Mouse (Mus musculus) limb, embryonic 14.5 days (tissue): ENCODE results near the gene Ndufc1. TPM values are rescaled to one million over a fixed set of nuclear protein-coding genes. Genes with fewer than 3 reads are reported as not detected.

ENCODE experiments used
- ATAC-seq: fragments of 200-750 bp; cut with Nextera tagmentation; 2 replicates; pipeline ENCODE4 v1.8.0; 2017; ENCODE audit warnings: low read depth, moderate number of reproducible peaks, moderate TSS enrichment; ENCODE audit not compliant: low FRiP score
- DNase-seq: peaks from one replicate; pipeline ENCODE4 v3.0.0-alpha.2; 2015; ENCODE audit warnings: low spot score
- H3K27ac ChIP-seq: fragments of 300-500 bp; sonication (generic); replicated peaks from 2 replicates; pipeline ENCODE4 v1.5.1; 2014; ENCODE audit warnings: low read depth, mild to moderate bottlenecking, low read length, moderate library complexity, mixed read lengths
- H3K27me3 ChIP-seq: fragments of 300-500 bp; sonication (generic); 2 replicates; pipeline ENCODE4 v1.6.1; 2014; ENCODE audit warnings: low read length, mixed read lengths; ENCODE audit not compliant: control insufficient read depth, insufficient read depth
- H3K36me3 ChIP-seq: fragments of 300-500 bp; sonication (generic); 2 replicates; pipeline ENCODE4 v1.6.1; 2014; ENCODE audit warnings: mild to moderate bottlenecking, low read length, moderate library complexity, mixed read lengths; ENCODE audit not compliant: control insufficient read depth, insufficient read depth
- H3K4me1 ChIP-seq: fragments of 300-500 bp; sonication (generic); 2 replicates; pipeline ENCODE4 v1.6.1; 2014; ENCODE audit warnings: antibody characterized with exemption, low read length, mixed read lengths; ENCODE audit not compliant: control insufficient read depth, insufficient read depth
- H3K4me2 ChIP-seq: fragments of 300-500 bp; sonication (generic); replicated peaks from 2 replicates; pipeline ENCODE4 v1.6.1; 2014; ENCODE audit warnings: low read depth, mild to moderate bottlenecking, low read length, moderate library complexity; ENCODE audit not compliant: severe bottlenecking
- H3K4me3 ChIP-seq: fragments of 300-500 bp; sonication (generic); replicated peaks from 2 replicates; pipeline ENCODE4 v1.5.1; 2014; ENCODE audit warnings: low read length
- H3K9ac ChIP-seq: fragments of 300-500 bp; sonication (generic); 2 replicates; pipeline ENCODE4 v1.6.1; 2014; ENCODE audit warnings: mild to moderate bottlenecking, low read depth, low read length, moderate library complexity; ENCODE audit not compliant: severe bottlenecking
- H3K9me3 ChIP-seq: fragments of 300-500 bp; sonication (generic); 2 replicates; pipeline ENCODE4 v1.6.1; 2016; ENCODE audit warnings: low read length; ENCODE audit not compliant: control insufficient read depth
- POLR2A ChIP-seq: fragments of 200-500 bp; IDR thresholded peaks from 2 replicates; pipeline ENCODE4 v1.8.0; 2012; ENCODE audit warnings: inconsistent platforms, mild to moderate bottlenecking, moderate library complexity, borderline replicate concordance; ENCODE audit not compliant: insufficient read depth, insufficient read length; ENCODE audit errors: extremely low read depth
- WGBS: fragments of 180-500 bp; shearing (Covaris S2); extraction: QIAGEN DNeasy Blood & Tissue Kit; methylation state at CpG from one replicate; pipeline ENCODE4 v1.1.7; 2014; 5-methylcytosine and 5-hydroxymethylcytosine counted together
- polyA plus RNA-seq, 2 experiments: library from polyadenylated mRNA; depleted of rRNA in 1 of 2; stranded (reverse) in 1 of 2; unstranded in 1 of 2; fragments of >200 nt; fragmentation: Nextera tagmentation in 1 of 2; extraction: Ambion mirVana in 1 of 2; gene quantifications; 2 replicates each; pipeline versions ENCODE4 v1.2.1 to v1.2.3; 2012 to 2014

Ndufc1 gene
- polyA plus RNA-seq, 2 experiments, result 276 to 624 TPM

GRCm38 (mm10) chr3:51400682-51401081 is 8.1 kb downstream of the Ndufc1 start:
- no peak for ATAC-seq
- WGBS, result 80% methylated on average over 10 of the region's 10 CpGs
- no peak overlapping the region for H3K4me2 ChIP-seq

GRCm38 (mm10) chr3:51399531-51399930 is 9.3 kb downstream of the Ndufc1 start:
- Histone ChIP-seq H3K4me2 (no peak overlapping the region), H3K36me3 (peaks cover 12% of the 10 kb centered on the region), H3K9ac (no peak overlapping the region), H3K4me1 (no peaks in the 10 kb centered on the region), H3K4me3 (no peak overlapping the region), H3K27ac (no peak overlapping the region), H3K9me3 (no peaks in the 10 kb centered on the region), H3K27me3 (peaks cover 16% of the 10 kb centered on the region; the same call in 1 of the 2 replicates)
- no peak for ATAC-seq
- TF ChIP-seq POLR2A, result no peak
- WGBS, result 63% methylated on average over 4 of the region's 4 CpGs
- DNase-seq, result no peak

More at GRCm38 (mm10) chr3:51400682-51401081, 8.1 kb downstream of the Ndufc1 start:
- DNase-seq, result no peak
- Histone ChIP-seq H3K36me3 (peaks cover 16% of the 10 kb centered on the region), H3K27me3 (peaks cover 13% of the 10 kb centered on the region; the same call in 1 of the 2 replicates), H3K9me3 (no peaks in the 10 kb centered on the region), H3K4me1 (no peaks in the 10 kb centered on the region), H3K27ac (no peak overlapping the region), H3K4me3 (no peak overlapping the region), H3K9ac (no peak overlapping the region)
- TF ChIP-seq POLR2A, result no peak

- Histone ChIP-seq H3K27ac (no peak overlapping the region), H3K36me3 (peaks cover 12% of the 10 kb centered on the region), H3K9ac (no peak overlapping the region), H3K4me3 (no peak overlapping the region), H3K4me1 (no peaks in the 10 kb centered on the region), H3K9me3 (no peaks in the 10 kb centered on the region), H3K4me2 (no peak overlapping the region), H3K27me3 (peaks cover 16% of the 10 kb centered on the region; the same call in 1 of the 2 replicates)
- no peak for ATAC-seq
- WGBS, result 13% methylated on average over 3 of the region's 3 CpGs
- TF ChIP-seq POLR2A, result no peak
- DNase-seq, result no peak
Observed at GRCm38 (mm10) chr3:51398667-51399066, 10.1 kb downstream of the Ndufc1 start.

DNA sequence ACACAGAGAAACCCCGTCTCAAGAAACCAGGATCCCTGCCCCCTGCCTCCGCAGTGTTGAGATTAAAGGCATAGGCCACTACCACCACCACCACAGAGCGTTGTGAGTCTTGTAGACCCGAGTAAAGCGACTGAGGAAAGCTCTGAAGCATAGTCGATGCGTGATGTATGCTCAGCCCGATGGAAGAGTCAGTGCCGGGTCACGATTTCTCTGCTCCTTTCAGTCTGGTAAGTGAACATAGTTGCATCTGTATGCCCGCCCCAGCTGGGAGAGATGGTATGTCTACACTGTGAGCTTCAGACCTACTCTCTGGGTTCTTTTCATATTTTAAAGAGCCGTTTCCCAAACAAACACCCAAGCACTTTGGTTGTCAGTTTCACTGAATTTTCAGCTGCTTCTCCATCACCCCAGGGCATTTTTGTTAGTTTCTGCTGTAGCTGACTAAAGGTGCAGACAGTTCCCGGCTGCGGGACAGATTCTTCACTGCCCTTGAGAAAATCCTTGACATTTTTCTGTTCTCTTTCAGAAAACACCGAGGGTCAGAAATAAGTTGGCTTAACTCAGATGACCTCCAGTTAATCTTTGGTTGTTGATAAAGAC is 11.0 kb downstream of the Ndufc1 start:
- DNase-seq (no peak), ATAC-seq (no peak)
- no peak overlapping the region for H3K4me2 ChIP-seq
- 57% methylated on average over 15 of the region's 15 CpGs for WGBS
- H3K27me3 ChIP-seq, result peaks cover 16% of the 10 kb centered on the region; the same call in 1 of the 2 replicates
- no peak overlapping the region for H3K4me3 ChIP-seq
- no peak overlapping the region for H3K27ac ChIP-seq
- no peaks in the 10 kb centered on the region for H3K4me1 ChIP-seq
- no peak for TF ChIP-seq POLR2A
- no peak overlapping the region for H3K9ac ChIP-seq
- H3K9me3 ChIP-seq, result no peaks in the 10 kb centered on the region
- peaks cover 3% of the 10 kb centered on the region; the same call in 1 of the 2 replicates for H3K36me3 ChIP-seq

DNA sequence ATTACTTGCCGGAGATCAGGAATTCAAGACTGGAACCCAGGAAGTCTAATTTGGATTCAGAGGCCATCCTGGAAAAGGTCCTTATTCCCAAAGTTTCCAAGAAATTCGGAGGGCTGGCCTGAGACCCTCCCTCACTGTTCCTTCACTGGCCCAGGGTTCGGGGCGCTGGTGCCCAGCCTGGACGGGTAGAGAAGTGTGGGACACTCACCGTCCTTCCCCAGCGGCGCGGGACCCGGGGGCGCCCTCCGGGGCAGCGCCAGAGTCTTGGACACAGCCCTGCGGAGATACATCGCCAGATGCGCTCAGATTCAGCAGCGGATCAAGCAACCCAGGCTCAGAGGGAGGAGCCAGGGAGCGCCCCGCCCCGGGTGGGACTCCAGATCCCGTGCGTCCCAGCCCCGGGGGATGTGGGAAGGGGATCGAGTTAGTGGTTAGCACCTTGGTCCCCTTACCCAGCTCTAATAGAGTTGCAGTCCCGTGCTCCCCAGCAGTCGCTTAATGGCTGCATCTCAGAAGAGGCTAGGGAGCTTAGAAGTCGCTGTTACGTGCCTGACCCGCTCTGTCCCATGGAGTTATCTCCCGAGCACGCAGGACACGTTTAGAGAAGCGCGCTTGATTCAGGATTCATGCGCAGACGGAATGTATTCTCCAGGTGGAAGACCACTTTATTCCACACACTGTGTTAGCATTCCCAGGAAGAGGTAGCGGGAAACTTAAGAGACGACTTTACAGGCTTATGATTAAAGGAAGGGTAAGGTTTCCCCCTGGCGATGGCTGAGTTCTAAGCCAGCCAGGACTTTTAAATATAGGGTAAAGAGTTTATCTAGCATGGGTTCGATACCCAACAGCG is 12.3 kb downstream of the Ndufc1 start, which contains the start of gene Mgarp:
Mgarp (minus strand) TSS at position 520 of the 850 bp plus-strand sequence.
- no peak for TF ChIP-seq POLR2A
- peak; percentile 67 for DNase-seq
- H3K27ac ChIP-seq, result no peak within 1 kb of the TSS
- peak within 1 kb of the TSS; percentile 46 for H3K4me3 ChIP-seq
- peak within 1 kb of the TSS; percentile 55 for H3K9ac ChIP-seq
- no peaks in the 10 kb centered on the region for H3K9me3 ChIP-seq
- peak within 1 kb of the TSS; percentile 60 for H3K4me2 ChIP-seq
- 2% methylated on average over 41 of the region's 41 CpGs for WGBS
- H3K27me3 ChIP-seq, result peaks cover 16% of the 10 kb centered on the region; the same call in 1 of the 2 replicates
- H3K36me3 ChIP-seq, result no peaks in the 10 kb centered on the region
- peak; percentile 80 for ATAC-seq
- H3K4me1 ChIP-seq, result no peaks in the 10 kb centered on the region
